Mouse (Mus musculus) myocyte (in vitro differentiated cells): ENCODE data around the gene Gm20503.

ENCODE experiments used
- E2F4 ChIP-seq: IDR thresholded peaks from one replicate; pipeline ENCODE4 v1.6.1; 2011; ENCODE audit warnings: mild to moderate bottlenecking, control low read depth, moderate library complexity; ENCODE audit not compliant: insufficient read depth
- MAX ChIP-seq: IDR thresholded peaks from one replicate; pipeline ENCODE4 v1.6.1; 2011; ENCODE audit warnings: low read depth, mild to moderate bottlenecking, control low read depth
- MYOG ChIP-seq, 3 experiments: IDR thresholded peaks; one replicate each; pipeline ENCODE4 v1.6.1; 2011; ENCODE audit warnings: control low read depth in 2 of 3, low read depth in 2 of 3, mild to moderate bottlenecking in 2 of 3; ENCODE audit not compliant: insufficient read length in 2 of 3, control insufficient read depth in 1 of 3, insufficient read depth in 1 of 3
- TCF12 ChIP-seq: IDR thresholded peaks from one replicate; pipeline ENCODE4 v1.6.1; 2011; ENCODE audit warnings: mild to moderate bottlenecking, control low read depth; ENCODE audit not compliant: poor library complexity, insufficient read depth, severe bottlenecking
- USF1 ChIP-seq: IDR thresholded peaks from one replicate; pipeline ENCODE4 v1.6.1; 2011; ENCODE audit warnings: low read depth, mild to moderate bottlenecking, control low read depth, moderate library complexity

GRCm38 (mm10) chr4:59043891-59044290 is 40.9 kb downstream of the Gm20503 start:
- TF ChIP-seq USF1 (no peak), MYOG (IDR thresholded peaks at IDR 0.05; ENCODE audit: control insufficient read depth in 1 of 3, insufficient read depth in 1 of 3, insufficient read length in 2 of 3, low read depth in 2 of 3) (no peak), TCF12 (no peak), E2F4 (no peak), MAX (no peak)
